Mouse (Mus musculus): ENCODE results near the gene Aco1. TPM values are rescaled to one million over a fixed set of nuclear protein-coding genes. Genes with fewer than 3 reads are reported as not detected.

Aco1 gene
- 37.0 TPM for polyA plus RNA-seq (2017; shearing (Covaris generic))

DNA sequence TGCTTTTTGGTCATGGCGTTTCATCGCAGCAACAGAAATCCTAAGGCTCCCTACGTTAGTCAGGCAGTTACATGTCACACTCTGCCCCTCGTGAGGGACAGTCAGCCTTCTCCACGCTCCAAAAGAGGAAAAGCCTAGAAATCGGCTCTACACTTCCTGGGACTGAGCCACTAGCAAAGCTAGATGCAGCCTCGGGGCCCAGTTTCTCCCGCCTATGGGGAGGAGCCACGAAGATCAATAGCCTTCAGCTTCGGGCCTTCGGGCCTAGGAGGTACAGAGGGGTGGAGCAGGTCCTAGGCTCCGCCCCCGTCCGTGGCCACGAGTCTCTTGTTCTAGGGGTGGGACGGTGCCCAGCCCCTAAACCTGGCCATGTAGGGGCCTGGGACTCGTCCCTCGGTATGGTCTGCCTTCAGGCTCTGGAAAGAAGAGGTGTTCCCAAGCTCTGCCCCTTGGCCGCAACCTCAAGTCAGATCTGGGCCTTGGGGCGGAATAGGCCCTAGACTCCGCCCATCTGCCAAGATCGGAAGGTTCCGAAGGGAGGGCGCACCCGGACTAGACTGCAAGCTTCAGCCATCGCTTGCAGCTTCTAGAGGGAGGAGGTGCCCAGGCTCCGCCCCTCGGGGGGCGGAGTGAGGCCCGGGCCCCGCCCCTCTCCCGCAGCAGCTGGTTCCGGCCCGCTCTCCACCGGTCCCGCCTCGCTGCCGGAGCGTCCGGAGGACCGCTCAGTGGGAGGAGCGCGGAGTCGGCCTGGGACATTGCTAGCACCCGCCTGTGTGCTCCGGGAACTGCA, at the start of gene Aco1:
Aco1 (plus strand) TSS at position 339 of the 790 bp plus-strand sequence.

DNA sequence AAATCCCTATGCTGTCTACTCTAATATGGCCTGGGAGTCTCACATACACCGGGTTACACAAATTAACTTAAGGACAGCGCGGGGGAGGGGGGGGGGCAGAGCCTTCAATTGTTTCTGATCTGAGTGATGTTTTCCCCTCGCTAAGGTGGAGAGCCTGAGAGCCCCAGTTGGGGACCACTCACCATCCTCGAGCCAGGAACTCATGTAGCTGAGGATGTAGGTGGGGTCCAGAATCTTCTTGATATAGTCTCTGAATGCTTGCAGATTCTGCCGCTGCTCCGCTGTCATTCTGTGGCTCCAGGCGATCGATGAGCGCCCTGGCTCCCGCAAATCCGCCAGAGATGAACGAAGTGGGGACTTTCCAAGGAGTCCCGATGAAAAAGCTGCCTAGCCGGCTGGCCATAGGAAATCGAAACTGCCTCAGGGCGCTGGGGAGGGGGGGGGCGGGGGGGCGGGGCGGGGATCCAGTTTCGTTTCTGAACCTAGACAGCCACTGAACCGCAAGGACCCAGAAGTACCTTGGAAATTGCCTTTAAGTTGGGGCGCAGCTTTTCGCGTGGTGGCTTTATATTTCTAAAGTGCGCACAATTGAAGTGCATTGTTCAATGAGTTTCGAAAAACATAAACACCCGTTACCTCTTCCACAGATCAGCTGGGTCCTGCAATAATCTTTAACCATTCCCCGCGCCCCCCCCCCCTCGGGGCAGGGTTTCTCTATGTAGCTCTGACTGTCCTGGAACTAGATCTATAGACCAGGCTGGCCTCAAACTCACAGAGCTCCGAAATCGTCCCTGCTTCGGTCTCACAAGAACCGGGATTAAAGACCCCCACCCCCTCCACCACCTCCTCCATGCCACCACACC, 96.8 kb downstream of the Aco1 start, which contains the start of gene Ddx58:
Ddx58 (minus strand) TSS at position 420 of the 863 bp plus-strand sequence.

Other genes starting within 250 kb of the Aco1 start
- 113 TPM for gene Ddx58, start 96.7 kb downstream of the Aco1 start, polyA plus RNA-seq (2017; shearing (Covaris generic))
- gene Smim27, start 126.5 kb downstream of the Aco1 start, polyA plus RNA-seq (2017; shearing (Covaris generic)) = 70.5 TPM
- gene Topors, start 126.8 kb downstream of the Aco1 start, polyA plus RNA-seq (2017; shearing (Covaris generic)) = 23.3 TPM
- gene Ndufb6, start 136.3 kb downstream of the Aco1 start, polyA plus RNA-seq (2017; shearing (Covaris generic)) = 146 TPM

All from CD4-positive, CD25-positive, alpha-beta regulatory T cell, adult 9 weeks (primary cell).